In genomic region chr1:161070352-161071271, GRCm38 (mm10) we compare ENCODE assay signal across 8 mouse cellular contexts. TPM values are rescaled to one million over a fixed set of nuclear protein-coding genes. Genes with fewer than 3 reads are reported as not detected.
DNase-seq lines count a peak whose midpoint lies in the region; ATAC-seq lines count a peak whose summit lies in the region.

TSS of gene Dars2 (minus strand) at chr1:161070658.
TSS of gene Cenpl (plus strand) at chr1:161070713.

- H3K9ac ChIP-seq in hindbrain, embryonic 15.5 days: peak within 1 kb of the TSS; percentile 68

- H3K4me2 ChIP-seq in hindbrain, embryonic 15.5 days: peak within 1 kb of the TSS; percentile 68

- peak within 1 kb of the TSS; percentile 78 for H3K27ac ChIP-seq in hindbrain, embryonic 15.5 days (replicated peaks)

- ATAC-seq in hindbrain, embryonic 15.5 days (ENCODE audit: low FRiP score, low read depth): peak; percentile 99

- H3K9me3 ChIP-seq in hindbrain, embryonic 15.5 days: no peaks in the 10 kb centered on the region

- peaks cover 31% of the 10 kb centered on the region for H3K4me1 ChIP-seq in hindbrain, embryonic 15.5 days (replicated peaks)

- no peaks in the 10 kb centered on the region for H3K36me3 ChIP-seq in hindbrain, embryonic 15.5 days

- WGBS in hindbrain, embryonic 15.5 days: under 1% methylated on average over 57 of the region's 57 CpGs

- peak within 1 kb of the TSS; percentile 72 for H3K4me3 ChIP-seq in hindbrain, embryonic 15.5 days

- no peaks in the 10 kb centered on the region for H3K27me3 ChIP-seq in hindbrain, embryonic 15.5 days

- peak; percentile 95 for DNase-seq in T-cell, adult 2 months (ENCODE audit: low spot score)
- peak; percentile 96 to 97 for DNase-seq in cerebellum, postnatal 36 days
- peak; percentile 96 to 98 for DNase-seq in frontal cortex, postnatal 36 days (ENCODE audit: low spot score in 2 of 2)
- peak; percentile 92 for DNase-seq in left cerebral cortex, adult 11 months (ENCODE audit: low spot score)
- peak; percentile 97 for DNase-seq in lung, postnatal 4 days
- DNase-seq in retina, postnatal 7 days (ENCODE audit: low read depth, low spot score): peak; percentile 94
- DNase-seq in urinary bladder, adult 2 months (ENCODE audit: low spot score): peak; percentile 85

RNA-seq across cellular contexts. Expression of gene Dars2, which starts in this region (rescaled TPM):
- 24.0 and 26.1 TPM in 2 replicates for polyA plus RNA-seq in hindbrain, embryonic 15.5 days (2015; fragmentation: Nextera tagmentation; extraction: Ambion mirVana)
- polyA plus RNA-seq in urinary bladder, adult 2 months (2012; rRNA removed): 17.0 and 17.9 TPM in 2 replicates

RNA-seq across cellular contexts. Expression of gene Cenpl, which starts in this region (rescaled TPM):
- 9.8 and 12.4 TPM in 2 replicates for polyA plus RNA-seq in hindbrain, embryonic 15.5 days (2015; fragmentation: Nextera tagmentation; extraction: Ambion mirVana)
- polyA plus RNA-seq in urinary bladder, adult 2 months (2012; rRNA removed): 2.6 and 3.2 TPM in 2 replicates

Comparison
In these comparisons a context has a peak if more than half of its experiments do, and no peak if none do; other contexts are left out.
1. Peak in every context shown above with its lines: DNase-seq, ATAC-seq, H3K4me3 ChIP-seq and H3K27ac ChIP-seq.